Mouse (Mus musculus) C2C12 (cell line): ENCODE measurements around the gene Casz1.

Experiments used
- CTCF ChIP-seq: IDR thresholded peaks from one replicate; pipeline ENCODE4 v1.5.1; 2011; ENCODE audit not compliant: control insufficient read depth, insufficient read depth, insufficient read length
- MYOD1 ChIP-seq: IDR thresholded peaks from one replicate; pipeline ENCODE4 v1.6.1; 2011; ENCODE audit warnings: low read depth; ENCODE audit not compliant: control insufficient read depth, insufficient read length

- TF ChIP-seq CTCF (no peak), MYOD1 (no peak)
These were observed 81.2 kb downstream of the Casz1 start for GRCm38 (mm10) chr4:148885401-148885800.
